Mouse (Mus musculus) lung, postnatal 0 days (tissue): Measurements from ENCODE around the gene Cd244a.

Source experiments
- CTCF ChIP-seq: IDR thresholded peaks from 2 replicates; pipeline ENCODE4 v1.5.1; 2016; ENCODE audit warnings: antibody characterized with exemption, mild to moderate bottlenecking
- EP300 ChIP-seq: IDR thresholded peaks from 2 replicates; pipeline ENCODE4 v1.6.1; 2016; ENCODE audit warnings: antibody characterized with exemption, mild to moderate bottlenecking, control low read depth

DNA sequence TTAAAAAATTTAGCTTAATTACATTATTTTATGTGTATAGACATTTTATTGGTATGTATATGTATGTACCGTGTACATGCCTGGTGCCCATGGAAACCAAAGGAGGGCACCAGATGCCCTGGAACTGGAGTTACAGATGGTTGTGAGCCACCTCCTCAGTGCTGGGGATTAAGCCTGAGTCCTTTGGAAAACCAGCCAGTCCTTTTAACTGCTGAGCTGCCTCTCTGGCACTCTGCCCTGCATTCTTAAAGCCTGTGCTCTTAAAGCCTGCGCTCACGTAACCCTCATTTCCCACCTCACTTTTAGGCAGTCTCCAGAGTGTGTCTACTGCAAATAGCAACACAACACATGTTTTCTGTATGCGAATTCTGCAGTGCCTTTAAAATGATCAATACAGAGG lies 71.9 kb downstream of the Cd244a start:
- TF ChIP-seq CTCF (no peak), EP300 (no peak)
